Mouse (Mus musculus) E14TG2a.4 (cell line): ENCODE data around the gene Tiam1.

Source experiments
- CTCF ChIP-seq: conservative IDR thresholded peaks from 2 replicates; pipeline ENCODE4 v1.5.1; 2014; ENCODE audit warnings: low read length
- NANOG ChIP-seq: IDR thresholded peaks from 2 replicates; pipeline ENCODE4 v1.6.1; 2014; ENCODE audit warnings: borderline replicate concordance, low read length, mixed read lengths
- POU5F1 ChIP-seq: IDR thresholded peaks from 2 replicates; pipeline ENCODE4 v1.6.1; 2014; ENCODE audit warnings: low read length, borderline replicate concordance

- TF ChIP-seq CTCF (no peak), POU5F1 (no peak), NANOG (no peak)
Observed at GRCm38 (mm10) chr16:90149335-90149734, 5.8 kb upstream of the Tiam1 start.
